Mouse (Mus musculus) liver, adult 2 months (tissue): ENCODE measurements at regions not wholly inside any gene's neighbourhood (a gene's known extent, or its start where the extent isn't known, plus 50 kb on each side); places are given as distances from the start of the nearest gene placed in this dataset.

Experiments
- CTCF ChIP-seq: fragments of 200-500 bp; IDR thresholded peaks from 2 replicates; pipeline ENCODE4 v1.5.1; 2011; ENCODE audit warnings: low read depth, low read length, control low read depth
- POLR2A ChIP-seq: fragments of 200-500 bp; IDR thresholded peaks from 2 replicates; pipeline ENCODE4 v1.6.1; 2011; ENCODE audit warnings: low read length, control low read depth; ENCODE audit not compliant: insufficient read depth; ENCODE audit errors: extremely low read depth

DNA sequence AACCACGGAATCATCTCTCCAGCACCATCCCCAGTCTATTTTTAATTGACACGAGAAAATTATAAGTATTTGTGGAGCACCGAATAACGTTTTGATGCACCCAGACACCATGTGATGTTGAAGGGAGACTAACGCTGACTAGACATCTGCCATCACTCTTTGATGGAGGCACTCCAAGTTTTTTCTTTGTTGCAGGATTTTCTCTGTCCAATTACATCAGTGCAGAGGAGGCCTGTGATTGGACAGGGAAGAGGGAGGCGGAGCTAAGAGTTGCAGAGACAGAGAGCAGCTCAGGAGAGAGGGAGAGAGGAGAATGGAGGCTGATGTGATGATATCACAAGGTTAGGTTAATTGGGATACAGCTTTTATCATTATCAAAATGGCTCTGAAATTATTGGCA, 105.6 kb upstream of the Ctnnb1 start:
- TF ChIP-seq POLR2A (no peak), CTCF (no peak)
